Mouse (Mus musculus): ENCODE data around the gene Wdr66.
"Not testable (repeated sequence)": the region's sequence is repeated elsewhere in the genome, so short reads cannot be mapped to it uniquely, and the experiment has no call there.

Gene Wdr66

GRCm38 (mm10) chr5:123251834-123252233 lies at the start of gene Wdr66:
Wdr66 (plus strand) TSS chr5:123252102.
- DNase-seq = peak; percentile 92

DNA sequence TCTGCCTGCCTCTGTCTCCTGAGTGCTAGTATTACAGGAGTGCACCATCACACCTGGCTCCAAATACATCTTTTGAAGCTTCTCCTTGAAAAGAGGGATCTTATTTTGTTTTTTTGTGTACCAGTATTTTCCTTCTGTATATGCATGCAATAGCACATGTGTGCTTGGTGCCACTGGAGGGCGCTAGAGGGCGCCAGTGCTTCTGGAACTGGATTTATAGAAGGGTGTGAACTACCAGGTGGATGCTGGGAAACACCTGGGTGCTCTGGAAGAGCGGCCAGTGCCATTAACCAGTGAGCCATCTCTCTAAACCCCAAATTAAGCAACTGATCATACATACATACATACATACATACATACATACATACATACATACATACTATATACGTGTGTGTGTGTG lies 49.1 kb upstream of the Wdr66 start:
- DNase-seq = not testable (repeated sequence)

- DNase-seq = not testable (repeated sequence)
Measured at GRCm38 (mm10) chr5:123203591-123203990, 48.3 kb upstream of the Wdr66 start.

DNA sequence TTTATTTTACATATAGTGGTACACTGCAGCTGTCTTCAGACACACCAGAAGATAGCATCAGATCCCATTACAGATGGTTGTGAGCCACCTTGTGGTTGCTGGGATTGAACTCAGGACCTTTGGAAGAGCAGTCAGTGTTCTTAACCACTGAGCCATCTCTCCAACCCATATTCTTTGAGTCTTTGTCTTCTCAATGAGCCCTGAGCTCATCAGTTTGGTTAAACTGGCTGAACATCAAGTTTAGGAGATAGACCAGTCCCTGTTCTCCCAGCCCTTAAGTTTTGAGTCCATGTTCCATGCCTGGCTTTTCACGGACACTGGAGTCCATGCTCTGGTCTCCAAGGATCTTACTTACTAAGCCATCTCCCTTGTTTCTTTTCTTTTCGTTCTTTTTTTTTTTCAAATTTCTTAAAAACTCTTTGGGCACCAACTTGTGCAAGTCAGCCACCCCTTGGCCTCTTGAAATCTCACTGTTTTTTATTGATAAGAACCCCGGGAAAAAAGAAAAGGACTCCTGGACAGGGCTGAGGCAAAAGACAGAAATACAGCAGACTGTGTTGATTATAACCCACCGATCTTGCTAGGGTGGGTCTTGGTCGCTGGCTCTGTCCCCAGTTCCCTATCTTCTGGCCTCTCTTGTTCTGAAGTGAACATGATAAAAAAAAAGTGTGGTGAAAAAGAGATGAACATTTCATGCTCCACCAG lies 29.4 kb upstream of the Wdr66 start:
- DNase-seq = not testable (repeated sequence)

GRCm38 (mm10) chr5:123223051-123223410 lies 28.9 kb upstream of the Wdr66 start:
- no peak for DNase-seq

- DNase-seq = not testable (repeated sequence)
Measured at GRCm38 (mm10) chr5:123223861-123224260, 28.0 kb upstream of the Wdr66 start.

GRCm38 (mm10) chr5:123226851-123227250 lies 25.1 kb upstream of the Wdr66 start:
- no peak for DNase-seq

GRCm38 (mm10) chr5:123227762-123228523 lies 24.0 kb upstream of the Wdr66 start:
- DNase-seq = peak; percentile 97

- no peak for DNase-seq
Measured at GRCm38 (mm10) chr5:123228524-123228922, 23.4 kb upstream of the Wdr66 start.

GRCm38 (mm10) chr5:123229296-123229695 lies 22.6 kb upstream of the Wdr66 start:
- no peak for DNase-seq

DNA sequence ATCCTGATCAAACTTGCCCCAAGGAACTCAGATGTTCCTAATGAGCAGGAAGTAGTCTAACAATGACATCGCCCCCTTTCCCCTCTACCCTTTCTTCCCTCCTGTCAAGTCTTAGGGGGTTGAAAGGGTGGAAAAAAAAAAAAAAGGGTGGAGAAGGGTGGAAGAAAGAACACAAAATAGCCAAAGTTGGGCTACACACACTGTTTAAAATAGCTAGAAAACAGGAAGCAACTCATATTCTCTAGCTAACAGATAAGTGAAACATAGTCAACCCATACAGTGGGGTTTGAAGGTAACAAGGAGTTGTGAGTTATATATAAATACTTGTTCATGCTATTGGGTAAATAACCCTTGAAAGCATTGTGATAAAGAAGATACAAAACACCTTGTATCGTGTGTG lies 19.7 kb upstream of the Wdr66 start:
- DNase-seq = no peak

- DNase-seq = no peak
Measured at GRCm38 (mm10) chr5:123235731-123236130, 16.2 kb upstream of the Wdr66 start.

DNA sequence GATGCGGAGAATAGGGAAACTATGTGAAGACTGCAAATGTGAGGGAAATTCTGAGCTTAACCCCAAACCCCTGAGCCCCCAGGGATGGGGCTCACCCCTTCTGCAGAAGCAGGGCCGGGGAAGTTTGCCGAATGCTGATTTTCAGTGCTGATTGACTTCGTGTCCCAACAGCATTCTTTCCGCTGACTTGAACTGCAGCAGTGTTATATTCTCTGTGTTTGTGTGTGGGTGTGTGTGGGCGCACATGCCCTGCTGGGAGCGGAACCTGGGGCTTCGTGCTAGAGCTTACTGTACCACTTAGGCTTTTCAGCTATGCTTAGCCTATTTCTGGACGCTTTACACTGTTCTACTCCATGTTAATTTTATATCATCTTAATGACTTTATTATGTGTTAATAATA lies 15.5 kb upstream of the Wdr66 start:
- peak; percentile 83 for DNase-seq

- DNase-seq = no peak
Measured at GRCm38 (mm10) chr5:123239501-123239900, 12.4 kb upstream of the Wdr66 start.

DNA sequence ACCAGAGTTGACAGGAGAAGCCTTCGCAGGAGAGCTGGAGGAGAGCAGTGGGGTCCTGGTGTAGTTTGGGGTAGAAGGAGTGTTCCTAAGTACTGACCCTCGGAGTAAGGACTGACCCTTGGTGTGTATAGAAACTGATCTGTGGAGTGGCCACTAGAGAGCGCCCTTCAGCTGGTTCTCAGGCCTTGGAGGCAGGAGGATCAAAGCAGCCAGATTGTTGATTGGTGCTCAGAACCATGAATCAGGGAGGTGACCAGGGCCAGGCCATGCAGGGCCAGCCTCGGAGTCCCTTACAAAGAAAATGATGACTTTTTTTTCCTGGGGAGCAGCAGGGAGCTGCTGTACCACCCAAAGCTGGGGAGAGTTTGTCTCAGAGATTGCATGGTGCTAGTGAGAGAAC lies 6.4 kb upstream of the Wdr66 start:
- DNase-seq = peak; percentile 41

DNA sequence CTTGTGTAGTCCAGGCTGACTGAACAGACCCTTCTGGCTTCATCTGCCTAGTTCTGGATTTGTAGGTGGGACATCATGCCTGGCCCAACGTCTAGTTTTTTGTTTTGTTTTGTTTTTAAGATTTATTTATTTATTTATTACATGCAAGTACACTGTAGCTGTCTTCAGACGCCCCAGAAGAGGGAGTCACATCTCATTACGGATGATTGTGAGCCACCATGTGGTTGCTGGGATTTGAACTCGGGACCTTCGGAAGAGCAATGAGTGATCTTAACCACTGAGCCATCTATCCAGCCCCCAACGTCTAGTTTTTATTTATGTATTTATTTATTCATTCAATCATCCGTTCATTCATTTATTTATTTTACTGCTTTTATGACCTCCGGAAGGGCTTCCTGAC lies 512 bp upstream of the Wdr66 start:
- DNase-seq = no peak

- peak; percentile 86 for DNase-seq
Measured at GRCm38 (mm10) chr5:123256841-123257755, 5.2 kb downstream of the Wdr66 start.

DNA sequence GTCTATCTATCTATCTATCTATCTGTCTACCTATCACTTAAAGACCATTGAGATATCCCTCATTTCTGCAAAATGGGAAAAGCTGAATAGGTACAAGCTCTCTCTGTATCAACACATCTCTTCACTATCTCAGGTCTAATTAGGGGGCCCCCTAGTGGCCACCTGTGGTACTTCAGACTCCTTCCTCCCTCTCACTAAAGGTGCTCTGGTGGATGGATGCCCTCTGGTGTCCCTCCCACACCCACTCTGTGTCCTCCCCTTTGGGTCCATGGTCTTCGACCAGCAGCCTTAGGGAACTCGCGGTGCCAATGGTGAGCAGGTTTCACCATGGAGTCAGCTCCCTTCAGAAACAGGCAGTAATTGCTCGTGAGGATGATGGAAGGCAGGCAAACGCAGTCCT lies 7.1 kb downstream of the Wdr66 start:
- DNase-seq = peak; percentile 32

GRCm38 (mm10) chr5:123260698-123261097 lies 8.8 kb downstream of the Wdr66 start:
- peak; percentile 45 for DNase-seq

DNA sequence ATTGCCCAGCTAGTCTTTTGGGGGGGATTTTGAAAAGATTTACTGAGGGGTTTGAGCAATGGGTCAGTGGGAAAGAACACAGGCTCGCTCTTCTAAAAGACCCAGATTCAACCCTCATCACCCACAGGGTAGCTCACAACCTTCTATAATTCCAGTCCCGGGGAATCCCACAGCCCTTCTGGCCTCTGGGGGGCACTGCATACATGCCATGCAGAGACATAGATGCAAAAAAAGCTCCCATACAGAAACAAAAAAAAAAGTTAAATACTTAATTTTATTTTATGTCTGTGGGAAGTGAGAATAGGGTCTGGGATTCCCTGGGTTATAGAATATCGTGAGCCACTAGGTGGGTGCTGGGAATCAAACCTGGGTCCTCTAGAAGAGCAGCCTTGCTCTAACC lies 15.0 kb downstream of the Wdr66 start:
- DNase-seq = no peak

- no peak for DNase-seq
Measured at GRCm38 (mm10) chr5:123268477-123269474, 16.9 kb downstream of the Wdr66 start.

DNA sequence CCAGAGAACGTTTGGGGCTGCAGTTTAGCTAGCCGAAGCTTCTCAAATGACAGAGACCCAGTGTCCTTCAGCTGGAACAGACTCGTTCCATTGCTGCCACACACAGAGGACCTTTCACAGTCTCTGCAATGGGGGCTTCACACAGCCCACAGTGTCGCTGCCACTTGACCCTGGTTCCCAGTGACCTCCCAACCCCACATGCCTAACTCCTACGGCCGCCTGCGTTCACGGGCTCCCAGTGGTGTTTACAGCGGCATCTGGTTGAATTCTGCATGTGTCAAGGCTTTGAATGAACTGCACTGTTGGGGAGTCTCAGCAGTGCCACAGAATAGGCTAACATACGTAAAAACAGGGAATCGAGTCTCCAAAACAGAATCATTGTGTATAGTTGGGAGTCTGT lies 19.0 kb downstream of the Wdr66 start:
- DNase-seq = no peak
